Mouse (Mus musculus) thymus, adult 18-20 months (tissue): ENCODE data around the gene Krt72.

ENCODE experiments used
- DNase-seq, 2 experiments: peaks; one replicate each; pipeline ENCODE4 v3.0.0; 2022; ENCODE audit warnings: mixed read lengths in 2 of 2

Krt72 gene

GRCm38 (mm10) chr15:101786360-101786759, at the start of gene Krt72:
Krt72 (minus strand) TSS chr15:101786460.
- no peak for DNase-seq

DNA sequence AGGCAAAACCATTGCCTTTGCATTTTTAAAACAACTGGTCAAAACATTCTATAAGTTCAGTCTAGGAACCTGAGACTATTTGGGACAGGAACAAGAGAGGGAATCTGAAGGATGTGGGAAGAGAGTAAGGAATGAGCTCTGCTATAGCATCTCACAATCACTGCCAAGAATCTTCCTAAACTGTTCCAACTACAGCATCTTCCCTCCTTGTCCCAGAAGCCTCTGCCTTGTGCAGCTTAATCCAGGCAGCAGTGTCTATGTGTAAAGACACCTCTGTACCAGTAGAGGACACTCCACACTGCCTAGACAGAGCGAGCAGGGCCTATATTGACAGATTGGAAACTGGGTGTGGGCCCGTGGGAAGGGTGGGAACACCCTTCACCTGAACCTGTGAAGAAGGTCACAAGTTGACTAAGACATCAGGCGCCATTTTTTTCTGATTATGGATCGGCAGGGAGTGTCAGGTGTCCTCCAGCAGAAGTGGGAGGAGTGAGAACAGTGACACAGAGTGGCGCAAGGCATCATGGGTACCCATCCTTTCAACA, 48.6 kb upstream of the Krt72 start:
- no peak for DNase-seq

- DNase-seq: no peak
These were observed 46.9 kb upstream of the Krt72 start for GRCm38 (mm10) chr15:101833131-101833530.

DNA sequence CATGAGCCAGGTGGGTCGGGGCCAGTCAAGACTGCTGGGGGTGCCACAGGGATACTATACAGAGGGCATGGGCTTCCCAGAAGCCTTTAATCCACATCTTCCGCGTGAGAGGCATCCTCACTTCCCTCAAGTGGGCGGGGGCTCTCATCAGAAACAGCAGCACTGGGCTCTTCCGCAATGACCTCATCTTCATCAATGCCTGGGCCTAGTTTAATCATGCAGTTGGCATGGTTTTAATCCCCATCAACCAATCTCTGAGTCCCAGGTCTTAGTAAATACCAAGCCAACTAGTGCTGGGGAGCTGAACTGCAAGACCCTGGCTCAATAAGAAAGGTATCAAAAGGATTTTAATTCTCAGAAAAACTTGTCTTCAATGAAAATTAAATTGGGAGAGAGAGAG, 43.2 kb upstream of the Krt72 start:
- DNase-seq: no peak

DNA sequence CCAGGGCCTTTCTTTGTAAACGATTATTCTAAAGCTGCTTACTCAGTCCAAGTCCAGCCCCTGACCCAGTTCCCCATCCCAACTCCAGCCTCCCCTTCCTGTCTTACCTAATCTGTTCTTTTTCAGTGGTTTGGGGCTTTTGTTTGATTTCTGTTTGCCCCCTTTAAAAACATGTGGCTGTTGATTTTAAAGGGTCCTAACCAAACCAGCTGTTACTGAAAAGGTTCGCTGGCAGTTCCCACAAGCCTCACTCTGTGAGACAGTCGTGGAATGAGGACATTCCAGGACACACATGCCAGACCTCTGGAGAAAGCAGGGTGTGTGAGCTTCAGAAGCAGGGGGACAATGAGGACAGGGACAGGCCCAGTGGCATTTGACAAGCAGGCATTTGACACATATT, 35.5 kb upstream of the Krt72 start:
- DNase-seq: no peak

DNA sequence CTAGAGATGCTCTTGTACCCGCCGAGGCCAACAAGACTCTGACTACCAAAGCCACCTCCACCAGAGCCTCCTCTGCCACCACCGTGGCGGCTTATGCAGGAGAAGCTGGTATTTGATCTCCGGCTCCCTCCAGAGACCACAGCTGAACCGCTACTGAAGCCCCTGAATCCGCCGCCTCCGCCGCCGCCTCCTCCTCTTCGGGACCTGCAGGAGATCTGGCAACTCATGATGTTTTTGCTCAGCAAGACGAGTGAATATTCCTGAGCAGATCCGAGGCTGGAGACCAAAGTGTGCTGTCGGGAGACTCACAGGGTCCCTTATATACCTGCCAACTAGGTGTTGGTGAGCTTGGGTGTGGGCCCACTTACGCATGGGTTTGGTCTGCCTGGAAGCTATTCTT, 31.6 kb upstream of the Krt72 start, which contains the start of gene Krt2:
TSS of gene Krt2 (minus strand) at position 295 of the 400 bp plus-strand sequence.
- no peak for DNase-seq

GRCm38 (mm10) chr15:101803052-101803822, 17.0 kb upstream of the Krt72 start:
- no peak for DNase-seq

DNA sequence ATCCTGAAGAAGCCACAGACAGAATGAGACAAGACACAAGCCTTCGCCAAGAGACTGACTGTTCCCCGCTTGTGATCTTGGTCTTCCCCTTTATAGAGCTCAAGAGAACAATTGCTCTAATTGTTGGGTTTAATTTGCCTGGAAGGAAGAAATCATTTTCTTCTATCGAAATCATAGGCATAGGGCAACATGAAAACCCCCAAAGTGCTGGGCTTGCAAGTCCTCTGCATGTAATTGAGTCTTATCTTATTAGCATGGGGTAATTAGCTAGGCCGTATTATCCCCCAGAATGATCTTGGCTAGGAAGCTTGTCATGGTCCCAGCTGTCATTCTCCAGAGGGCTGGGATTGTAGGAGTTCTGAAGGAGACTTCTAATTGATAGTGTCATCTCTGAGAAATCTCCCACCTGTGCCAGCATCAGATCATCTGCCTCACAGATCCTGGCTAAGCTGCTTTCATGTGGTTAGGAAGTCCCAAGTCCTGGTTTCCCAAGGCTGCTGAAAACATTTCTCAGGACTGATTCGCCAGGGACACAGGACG, 16.1 kb upstream of the Krt72 start, which contains the start of gene Krt73:
TSS of gene Krt73 (minus strand) at position 51 of the 540 bp plus-strand sequence.
- DNase-seq: no peak

- DNase-seq: no peak
These were observed 4.6 kb upstream of the Krt72 start for GRCm38 (mm10) chr15:101790867-101791266.

DNA sequence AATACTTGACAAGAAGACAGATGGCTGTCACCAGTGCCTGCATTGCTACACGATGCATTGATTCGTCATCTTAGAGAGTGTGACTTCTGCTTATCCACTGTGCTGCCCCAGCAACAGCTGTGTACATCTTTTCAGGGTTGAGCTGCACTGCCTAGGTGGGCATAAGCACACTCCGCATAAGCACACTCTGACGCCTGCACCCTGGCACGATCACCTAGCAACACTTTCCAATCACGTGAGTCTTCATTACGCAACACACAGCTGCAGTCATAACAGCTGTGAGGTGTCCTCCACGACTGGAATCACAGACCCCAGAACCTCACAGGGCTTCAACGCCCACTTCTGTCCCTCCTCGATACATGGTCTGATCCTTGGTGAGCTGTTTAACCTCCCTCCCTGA, 12.8 kb downstream of the Krt72 start:
- DNase-seq: no peak

DNA sequence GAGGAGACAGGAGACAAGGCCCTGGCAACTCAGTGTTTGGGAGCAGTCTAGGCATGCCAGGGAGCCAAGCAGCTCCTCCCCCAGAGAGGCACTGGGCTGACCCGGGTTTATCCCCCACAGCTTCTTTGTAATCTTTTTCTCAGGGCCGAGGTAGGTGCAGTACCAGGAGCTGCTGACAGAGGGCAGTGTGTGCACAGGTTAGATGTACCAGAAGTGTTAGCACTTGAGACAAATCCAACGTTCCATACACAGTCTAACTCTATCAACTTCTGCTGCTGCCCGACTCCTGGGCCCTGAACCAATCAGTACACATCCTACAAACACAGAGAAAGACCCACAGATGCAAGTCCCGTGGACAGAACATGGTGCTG, 13.6 kb downstream of the Krt72 start:
- DNase-seq: peak; percentile 28 to 35

DNA sequence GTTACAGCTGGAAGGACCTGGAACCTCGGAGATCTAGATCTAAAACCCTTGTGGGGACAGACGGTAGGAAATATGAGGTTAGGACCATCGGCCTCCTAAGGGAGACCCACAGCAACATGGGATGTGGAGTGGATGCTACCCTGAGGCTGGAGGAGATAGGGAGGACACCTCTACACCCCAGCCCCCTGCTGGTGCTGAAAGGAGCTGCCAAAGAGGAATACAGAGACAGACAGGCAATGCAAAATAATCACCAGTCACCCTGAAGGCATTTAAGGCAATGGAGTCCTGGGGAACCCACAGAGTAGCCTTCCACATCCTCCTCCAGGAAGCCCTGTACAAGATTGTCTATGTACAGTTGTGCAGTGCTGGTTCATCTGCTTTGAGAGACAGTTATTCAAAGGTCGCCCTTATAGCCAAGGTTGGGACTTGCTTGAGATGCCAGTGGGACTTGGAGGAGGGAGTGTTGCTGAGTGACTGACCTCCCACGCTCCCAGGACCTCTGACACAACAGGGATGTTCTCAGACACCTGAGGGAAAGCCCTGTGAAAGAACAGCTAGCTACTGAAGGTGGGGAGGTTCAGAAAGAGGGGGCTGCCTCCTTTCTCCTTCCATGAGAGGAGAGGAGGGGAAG, 14.1 kb downstream of the Krt72 start:
- DNase-seq: no peak

GRCm38 (mm10) chr15:101770226-101770625, 16.0 kb downstream of the Krt72 start:
- DNase-seq: no peak

GRCm38 (mm10) chr15:101742711-101743110, 43.5 kb downstream of the Krt72 start, which contains the start of gene Krt71:
Krt71 (minus strand) TSS chr15:101743109.
- no peak for DNase-seq

DNA sequence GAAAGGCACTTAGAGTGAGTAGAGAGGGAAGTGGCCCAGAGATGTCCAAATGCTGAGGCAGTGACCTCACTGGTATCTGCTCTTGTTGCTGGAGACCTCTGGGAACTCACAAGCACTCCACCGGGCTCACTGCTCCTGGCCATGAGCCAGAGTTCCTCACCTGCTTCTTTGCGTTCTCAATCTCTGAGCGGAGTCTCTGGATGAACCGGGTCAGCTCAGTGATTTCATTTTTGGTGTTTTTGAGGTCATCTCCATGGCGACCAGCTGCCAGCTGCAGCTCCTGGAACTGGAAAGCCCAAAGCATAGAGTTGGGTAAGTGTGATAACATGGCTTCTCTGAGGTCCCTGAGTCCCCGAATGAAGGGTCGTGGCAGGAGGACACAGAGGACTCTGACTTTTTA, 48.5 kb downstream of the Krt72 start:
- no peak for DNase-seq

DNA sequence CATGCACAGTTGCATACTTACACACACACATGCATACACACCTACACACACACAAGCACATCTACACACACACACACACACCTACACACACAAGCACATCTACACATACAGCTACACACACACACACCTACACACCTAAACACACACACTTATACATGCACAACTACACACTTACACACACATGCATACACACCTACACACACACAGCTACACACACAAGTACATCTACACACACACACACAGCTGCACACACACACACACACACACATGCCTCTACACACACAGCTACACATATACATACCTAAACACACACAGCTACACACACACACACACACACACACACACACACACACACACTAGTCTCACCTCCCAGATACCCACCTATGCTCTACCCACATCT, 55.6 kb downstream of the Krt72 start:
- DNase-seq: no peak
